ENCODE assay signal across 29 mouse cellular contexts in genomic region chr17:72672010-72672409, GRCm38 (mm10).
DNase-seq lines count a peak whose midpoint lies in the region.
"Had no signal": no experiment of that assay in that cellular context is flagged by ENCODE, and none has a peak within 500 bp of the region (broad histone marks: within the 10 kb centered on the region; RNA-seq: fewer than 3 reads in every experiment).

No protein-coding gene starts in this region.

- no peaks in the 10 kb centered on the region for H3K27me3 ChIP-seq in heart, embryonic 10.5 days (ENCODE audit: insufficient read depth, poor library complexity, severe bottlenecking)
- H3K27me3 ChIP-seq: embryonic facial prominence, embryonic 12.5 days; heart, embryonic 13.5 days; hindbrain, embryonic 15.5 days; midbrain, embryonic 13.5 days; neural tube, embryonic 13.5 days had no signal

- intact Hi-C loops in left cerebral cortex, postnatal 25 days (cut with DNase I): no loop called here
- intact Hi-C loops in heart, postnatal 10 days (cut with DNase I): no loop called here

- no peaks in the 10 kb centered on the region for H3K4me1 ChIP-seq in heart, embryonic 10.5 days
- H3K4me1 ChIP-seq: embryonic facial prominence, embryonic 12.5 days; heart, embryonic 13.5 days; hindbrain, embryonic 10.5 days; hindbrain, embryonic 15.5 days; midbrain, embryonic 13.5 days; neural tube, embryonic 13.5 days had no signal

- H3K36me3 ChIP-seq in heart, embryonic 10.5 days: no peaks in the 10 kb centered on the region
- H3K36me3 ChIP-seq: embryonic facial prominence, embryonic 12.5 days; heart, embryonic 13.5 days; hindbrain, embryonic 10.5 days; hindbrain, embryonic 15.5 days; midbrain, embryonic 13.5 days; neural tube, embryonic 13.5 days had no signal

- H3K27ac ChIP-seq in heart, embryonic 10.5 days: no peak overlapping the region
- H3K27ac ChIP-seq: embryonic facial prominence, embryonic 12.5 days; heart, embryonic 13.5 days; hindbrain, embryonic 10.5 days; hindbrain, embryonic 15.5 days; layer of hippocampus, adult 2 months; liver, embryonic 14.5 days; macrophage; midbrain, embryonic 13.5 days; neural tube, embryonic 13.5 days had no signal

- H3K4me3 ChIP-seq in heart, embryonic 10.5 days: no peak overlapping the region
- H3K4me3 ChIP-seq: embryonic facial prominence, embryonic 12.5 days; heart, embryonic 13.5 days; hindbrain, embryonic 10.5 days; hindbrain, embryonic 15.5 days; layer of hippocampus, adult 2 months; midbrain, embryonic 13.5 days; neural tube, embryonic 13.5 days had no signal

- WGBS in heart, embryonic 10.5 days: 59% methylated on average over 3 of the region's 3 CpGs

- peak; percentile 72 for DNase-seq in brain, adult 2 months (ENCODE audit: low read depth, low spot score)
- peak; percentile 8 to 68 for DNase-seq in frontal cortex, adult 2 months (ENCODE audit: extremely low spot score in 1 of 2, low spot score in 1 of 2)
- DNase-seq in left cerebral cortex, postnatal 25 days (ENCODE audit: low spot score in 2 of 2): peak; percentile 13 to 84
- DNase-seq in right cerebral cortex, postnatal 36 days (ENCODE audit: low spot score in 2 of 2): peak; percentile 9 to 13
- no peak for DNase-seq in heart, adult 8-10 months (ENCODE audit: low spot score)
- DNase-seq in heart, embryonic 10.5 days (ENCODE audit: low spot score): no peak
- DNase-seq in heart, postnatal 10 days: no peak
- DNase-seq: adrenal gland, adult 2 months; adrenal gland, postnatal 36 days; cerebellum, adult 9-11 months; embryo, embryonic 11 days; gastrocnemius, postnatal 36 days; heart, adult 18-20 months; heart, postnatal 14 days; kidney, adult 11 months; kidney, postnatal 36 days; liver; lung, adult 2 months; lung, postnatal 10 days; thymus, postnatal 4 days had no signal

- no peaks in the 10 kb centered on the region for H3K9me3 ChIP-seq in heart, embryonic 10.5 days
- H3K9me3 ChIP-seq: embryonic facial prominence, embryonic 12.5 days; heart, embryonic 13.5 days; hindbrain, embryonic 10.5 days; hindbrain, embryonic 15.5 days; midbrain, embryonic 13.5 days; neural tube, embryonic 13.5 days had no signal

Comparison
In these comparisons a context has a peak if more than half of its experiments do, and no peak if none do; other contexts are left out.
1. DNase-seq: peak in brain, adult 2 months (single experiment), frontal cortex, adult 2 months (2 of 2), left cerebral cortex, postnatal 25 days (2 of 2) and right cerebral cortex, postnatal 36 days (2 of 2); none in heart, adult 8-10 months (single experiment), heart, embryonic 10.5 days (single experiment) and heart, postnatal 10 days (0 of 2).